Mouse (Mus musculus): ENCODE data around the gene Rab27a.
A peak's percentile ranks its signal among the peaks of the same experiment; 100 is the strongest.

Rab27a gene

GRCm38 (mm10) chr9:73044146-73045079, at the start of gene Rab27a:
TSS of gene Rab27a (plus strand) at chr9:73044854.
- DNase-seq (ENCODE audit: low spot score in 2 of 2) = peak; percentile 77

- no peak for DNase-seq (ENCODE audit: low spot score in 2 of 2)
These were observed 48.5 kb upstream of the Rab27a start for GRCm38 (mm10) chr9:72996167-72996566.

DNA sequence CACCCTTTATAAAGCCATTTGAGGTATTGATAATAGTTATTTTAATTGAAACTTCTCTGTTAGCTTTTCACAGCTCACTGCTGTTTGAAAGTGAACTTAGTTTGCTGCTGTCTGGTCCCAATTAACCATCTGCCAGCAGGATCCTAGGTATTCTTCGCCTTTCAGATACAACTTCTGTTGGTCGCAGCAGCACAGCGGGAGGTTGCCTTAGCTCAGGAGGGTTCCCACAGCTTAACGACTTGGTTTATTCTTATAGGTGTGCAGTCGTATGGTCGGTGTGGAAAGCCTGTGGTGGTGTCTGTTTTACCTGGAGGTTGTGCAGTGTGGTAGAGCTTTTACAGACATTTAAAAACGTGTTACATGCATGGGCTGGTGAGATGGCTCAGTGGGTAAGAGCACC, 47.8 kb upstream of the Rab27a start:
- DNase-seq (ENCODE audit: low spot score in 2 of 2) = no peak

DNA sequence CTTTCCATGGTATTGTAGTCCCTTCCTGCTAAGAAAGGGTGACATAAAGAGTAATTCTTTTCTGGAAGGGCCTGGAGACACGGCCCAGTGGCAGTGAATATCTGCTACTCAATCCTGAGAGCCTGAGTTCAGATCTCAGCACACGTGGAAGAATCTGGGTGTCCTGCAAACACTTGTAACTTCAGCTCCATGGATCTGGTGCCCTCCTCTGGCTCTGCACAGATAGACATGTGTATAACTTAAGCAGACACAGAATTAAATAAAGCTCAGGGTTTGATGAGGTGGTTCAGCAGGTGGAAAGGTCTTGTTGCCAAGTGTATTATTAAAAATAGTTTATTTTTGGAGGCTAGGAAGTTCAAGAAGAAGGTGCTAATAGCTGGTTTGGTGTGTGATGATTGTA, 44.2 kb upstream of the Rab27a start:
- DNase-seq (ENCODE audit: low spot score in 2 of 2) = no peak

DNA sequence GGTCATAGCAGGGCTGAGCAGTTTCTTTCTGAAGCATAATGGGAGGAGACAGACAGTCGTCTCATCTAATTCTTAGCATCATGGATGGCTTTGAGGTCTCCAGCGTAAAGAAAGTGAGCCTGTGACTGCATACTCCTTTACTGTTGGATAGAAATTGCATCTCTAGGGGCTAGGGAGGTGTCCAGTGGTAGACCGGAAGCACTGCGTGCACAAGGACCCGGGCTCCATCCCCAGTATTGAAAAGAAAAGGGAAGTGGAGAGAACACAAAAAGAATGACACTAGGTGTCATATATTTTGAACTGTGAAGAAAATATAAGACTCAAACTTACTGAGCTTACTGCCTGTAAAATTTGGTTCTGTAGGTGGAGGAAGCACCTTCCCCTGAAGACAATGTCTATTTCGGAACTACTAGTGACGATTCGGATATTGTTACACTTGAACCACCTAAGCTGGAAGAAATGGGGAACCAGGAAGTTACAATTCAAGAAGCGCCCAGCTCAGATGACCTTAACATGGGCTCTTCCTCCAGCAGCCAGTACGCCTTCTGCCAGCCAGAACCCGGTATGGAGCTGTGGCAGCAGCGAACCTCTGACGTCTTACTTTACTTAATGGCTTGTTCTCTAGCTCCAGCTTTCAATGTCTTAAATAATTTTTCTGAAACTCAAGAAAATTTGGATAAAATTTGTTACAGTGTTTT, 43.2 kb upstream of the Rab27a start:
- no peak for DNase-seq (ENCODE audit: low spot score in 2 of 2)

- DNase-seq (ENCODE audit: low spot score in 2 of 2) = no peak
These were observed 42.5 kb upstream of the Rab27a start for GRCm38 (mm10) chr9:73002177-73002576.

DNA sequence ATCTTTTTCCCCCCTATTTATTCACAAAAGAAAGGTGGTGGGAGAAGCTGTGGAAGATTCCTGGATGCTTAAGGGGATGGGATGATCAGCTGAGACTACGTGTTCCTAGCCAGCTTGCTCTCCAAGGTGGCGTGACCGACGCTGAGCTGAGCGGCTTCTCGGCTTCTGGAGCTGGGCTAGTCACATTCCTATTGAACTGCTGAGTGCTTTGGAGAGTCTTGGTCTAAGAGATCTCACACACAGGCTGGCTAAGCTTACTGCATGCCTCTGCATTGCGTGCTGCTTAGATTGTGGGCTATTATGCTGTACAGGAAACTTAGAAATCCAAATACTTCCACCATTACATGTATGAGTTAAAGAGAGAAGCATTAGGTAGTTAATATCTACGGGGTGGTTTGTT, 40.6 kb upstream of the Rab27a start:
- no peak for DNase-seq (ENCODE audit: low spot score in 2 of 2)

DNA sequence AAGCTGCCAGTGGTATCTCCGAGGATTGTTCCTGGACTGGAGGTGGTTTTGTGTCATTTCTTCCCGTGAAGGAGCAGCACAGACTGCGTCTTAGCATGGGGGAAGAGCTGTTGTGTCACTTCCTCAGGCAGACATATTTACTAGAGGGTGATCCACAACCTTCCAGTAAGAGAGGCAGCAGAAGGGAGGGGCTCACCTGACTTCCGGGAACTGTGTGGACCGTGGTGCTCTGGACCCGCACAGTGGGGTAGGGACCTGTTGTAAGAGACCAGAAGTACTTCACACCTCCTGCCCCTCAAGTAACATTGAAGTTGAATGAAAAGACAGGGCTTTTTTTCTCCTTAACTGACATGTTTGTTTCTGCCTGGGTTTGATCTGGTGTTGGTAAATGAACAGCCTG, 39.5 kb upstream of the Rab27a start:
- DNase-seq (ENCODE audit: low spot score in 2 of 2) = no peak

DNA sequence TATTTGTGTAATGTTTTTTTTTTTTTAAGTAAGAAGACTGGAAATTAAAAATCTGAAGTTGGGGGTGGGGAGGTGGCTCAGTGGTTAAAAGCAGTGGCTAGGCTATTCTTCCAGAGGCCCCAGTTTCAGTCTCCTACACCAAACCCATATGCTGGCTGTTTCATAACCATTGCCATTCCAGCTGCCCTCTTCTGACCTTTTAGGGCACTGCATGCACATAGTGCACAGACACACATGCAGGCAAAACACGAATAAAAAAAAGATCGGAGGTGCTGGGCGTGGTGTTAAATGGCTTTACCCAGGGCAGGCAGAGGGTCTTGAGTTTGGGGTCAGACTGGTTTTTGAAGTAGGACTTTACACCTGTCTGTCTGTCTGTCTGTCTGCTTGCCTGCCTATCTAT, 38.5 kb upstream of the Rab27a start:
- DNase-seq (ENCODE audit: low spot score in 2 of 2) = no peak

DNA sequence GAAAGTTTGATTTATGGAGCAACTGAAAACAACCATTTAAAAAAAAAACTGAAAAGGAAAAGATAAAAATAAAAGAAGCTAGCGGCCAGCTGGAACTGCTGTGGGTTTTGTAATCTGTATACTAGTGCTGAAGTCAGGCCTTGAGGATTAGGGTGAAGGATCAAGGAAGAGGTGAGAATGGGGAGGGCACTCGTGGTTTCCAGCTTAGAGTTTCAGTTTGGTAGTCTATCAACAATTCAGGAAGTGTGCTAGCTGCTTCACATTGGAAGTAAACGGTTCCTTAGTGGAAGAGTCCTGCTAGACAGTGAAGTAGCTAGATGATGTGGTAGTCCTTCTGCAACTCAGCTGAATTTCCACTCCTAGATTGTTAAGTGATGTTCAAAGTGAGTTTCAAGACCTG, 36.3 kb upstream of the Rab27a start:
- no peak for DNase-seq (ENCODE audit: low spot score in 2 of 2)

DNA sequence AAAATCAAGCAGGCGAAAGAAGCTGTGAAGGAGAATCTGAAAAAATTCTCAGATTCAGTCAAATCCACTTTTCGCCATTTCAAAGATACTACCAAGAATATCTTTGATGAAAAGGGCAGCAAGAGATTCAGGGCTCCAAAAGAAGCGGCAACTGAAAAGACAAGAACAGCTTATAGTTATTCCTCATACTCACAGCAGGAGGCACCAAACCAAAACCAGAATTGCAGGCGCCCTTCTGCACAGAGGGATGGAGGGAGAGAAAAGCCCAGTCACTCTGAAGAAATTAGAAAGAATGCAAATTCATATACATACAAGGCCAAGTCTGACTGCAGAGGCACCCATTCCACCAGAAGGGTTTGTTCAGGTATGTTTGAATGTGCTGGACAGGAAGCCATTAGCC, 32.0 kb upstream of the Rab27a start:
- no peak for DNase-seq (ENCODE audit: low spot score in 2 of 2)

GRCm38 (mm10) chr9:73014724-73015123, 29.9 kb upstream of the Rab27a start:
- DNase-seq (ENCODE audit: low spot score in 2 of 2) = no peak

GRCm38 (mm10) chr9:73019841-73020240, 24.8 kb upstream of the Rab27a start:
- DNase-seq (ENCODE audit: low spot score in 2 of 2) = no peak

GRCm38 (mm10) chr9:73020566-73021097, 24.0 kb upstream of the Rab27a start:
- no peak for DNase-seq (ENCODE audit: low spot score in 2 of 2)

- DNase-seq (ENCODE audit: low spot score in 2 of 2) = no peak
These were observed 18.6 kb upstream of the Rab27a start for GRCm38 (mm10) chr9:73025818-73026636.

DNA sequence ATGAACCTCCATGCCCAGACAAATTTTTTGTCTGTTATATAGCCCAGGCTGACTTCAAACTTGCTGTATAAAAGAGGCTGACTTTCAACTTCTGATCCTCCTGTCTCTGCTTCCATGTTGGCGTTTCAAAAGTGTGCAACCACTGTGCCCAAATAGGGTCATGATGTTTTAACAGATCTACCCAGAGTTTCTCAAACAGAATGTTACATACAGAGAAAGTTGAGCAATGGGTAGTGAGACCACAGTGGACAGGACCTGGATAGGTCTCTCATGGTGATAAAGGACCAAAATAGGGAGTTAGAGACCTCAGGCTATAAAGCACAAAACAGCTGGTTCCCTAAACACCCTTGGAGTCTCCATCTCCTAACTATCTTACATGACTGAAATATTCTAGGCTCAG, 14.2 kb upstream of the Rab27a start:
- no peak for DNase-seq (ENCODE audit: low spot score in 2 of 2)

GRCm38 (mm10) chr9:73031421-73031820, 13.2 kb upstream of the Rab27a start:
- DNase-seq (ENCODE audit: low spot score in 2 of 2) = no peak

- no peak for DNase-seq (ENCODE audit: low spot score in 2 of 2)
These were observed 11.2 kb upstream of the Rab27a start for GRCm38 (mm10) chr9:73033406-73033805.

DNA sequence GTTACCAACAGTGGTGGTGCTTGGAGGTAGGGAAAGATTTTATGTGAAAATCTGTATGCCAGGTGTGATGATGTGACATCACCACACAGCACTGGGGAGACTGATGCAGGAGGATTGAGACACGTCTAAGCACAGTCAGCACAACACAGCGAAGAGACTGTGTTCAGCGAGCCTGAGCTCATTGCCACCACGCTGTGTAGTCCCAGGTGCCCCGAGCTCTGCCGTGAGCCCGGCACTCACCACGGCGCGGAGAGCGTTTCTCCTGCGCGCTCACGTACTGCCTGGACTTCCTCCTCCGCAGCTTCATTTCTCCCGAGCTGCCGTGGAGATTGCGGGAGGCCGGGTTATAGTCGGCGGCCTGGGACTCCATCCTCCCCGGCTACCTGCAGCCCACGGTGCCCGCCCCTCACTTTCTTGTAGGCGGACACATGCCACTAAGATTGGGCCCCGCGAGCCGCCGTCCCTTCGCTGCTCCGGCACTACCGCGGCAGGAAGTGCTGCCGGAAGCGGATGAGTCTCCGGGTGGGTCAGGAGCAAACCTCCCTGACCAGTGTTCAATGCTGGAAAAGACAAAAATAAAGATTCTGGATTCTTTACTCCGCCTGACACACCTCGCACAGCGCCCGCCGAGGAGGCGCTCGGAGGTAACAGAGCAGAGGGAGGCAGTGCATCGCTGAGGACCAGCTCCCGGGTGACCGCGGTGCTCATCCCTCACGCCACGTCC, 5.3 kb upstream of the Rab27a start:
- peak; percentile 89 for DNase-seq (ENCODE audit: low spot score in 2 of 2)

DNA sequence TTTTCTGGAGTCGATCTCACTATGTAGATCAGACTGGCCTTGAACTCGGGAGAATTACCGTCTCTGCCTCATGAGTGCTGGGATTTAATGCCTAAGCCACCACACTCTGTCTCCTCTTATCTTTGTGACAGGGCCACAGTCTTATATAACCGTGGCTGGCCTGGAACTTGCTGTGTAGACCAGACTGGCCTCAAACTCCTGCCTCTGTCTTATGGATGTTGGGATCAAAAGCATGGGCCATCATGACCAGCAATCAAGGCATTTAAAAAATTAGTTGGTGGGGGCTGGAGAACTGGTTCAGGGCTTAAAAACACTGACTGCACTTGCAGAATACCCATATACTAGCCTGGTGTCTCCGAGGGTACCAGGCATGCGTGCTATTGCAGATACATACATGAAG, 4.6 kb upstream of the Rab27a start, which contains the start of gene Pigb:
Pigb (minus strand) TSS at position 299 of the 400 bp plus-strand sequence.
- DNase-seq (ENCODE audit: low spot score in 2 of 2) = no peak

DNA sequence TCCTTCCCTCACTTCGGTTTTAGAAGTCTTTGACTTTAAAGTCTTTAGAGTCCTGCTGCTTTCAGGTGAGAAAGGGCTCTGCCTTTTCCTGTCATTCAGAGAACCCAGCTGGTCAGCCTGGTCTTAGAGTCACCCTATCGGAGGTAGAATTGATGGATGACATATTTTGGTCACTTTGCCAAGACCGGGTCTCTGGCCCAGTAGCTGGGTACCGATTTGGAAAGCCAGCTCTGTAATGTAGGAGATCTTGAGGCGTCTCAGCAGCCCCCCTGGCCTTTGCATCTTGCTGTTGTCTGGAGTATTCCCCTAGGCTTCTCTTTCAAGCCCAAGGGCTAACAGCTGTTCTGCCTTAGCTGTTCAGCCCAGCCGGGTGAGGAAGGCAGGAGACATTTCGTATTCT, 550 bp downstream of the Rab27a start:
- DNase-seq (ENCODE audit: low spot score in 2 of 2) = no peak
